Mouse (Mus musculus): ENCODE measurements around the gene Mctp2.
A peak's percentile ranks its signal among the peaks of the same experiment; 100 is the strongest.

DNA sequence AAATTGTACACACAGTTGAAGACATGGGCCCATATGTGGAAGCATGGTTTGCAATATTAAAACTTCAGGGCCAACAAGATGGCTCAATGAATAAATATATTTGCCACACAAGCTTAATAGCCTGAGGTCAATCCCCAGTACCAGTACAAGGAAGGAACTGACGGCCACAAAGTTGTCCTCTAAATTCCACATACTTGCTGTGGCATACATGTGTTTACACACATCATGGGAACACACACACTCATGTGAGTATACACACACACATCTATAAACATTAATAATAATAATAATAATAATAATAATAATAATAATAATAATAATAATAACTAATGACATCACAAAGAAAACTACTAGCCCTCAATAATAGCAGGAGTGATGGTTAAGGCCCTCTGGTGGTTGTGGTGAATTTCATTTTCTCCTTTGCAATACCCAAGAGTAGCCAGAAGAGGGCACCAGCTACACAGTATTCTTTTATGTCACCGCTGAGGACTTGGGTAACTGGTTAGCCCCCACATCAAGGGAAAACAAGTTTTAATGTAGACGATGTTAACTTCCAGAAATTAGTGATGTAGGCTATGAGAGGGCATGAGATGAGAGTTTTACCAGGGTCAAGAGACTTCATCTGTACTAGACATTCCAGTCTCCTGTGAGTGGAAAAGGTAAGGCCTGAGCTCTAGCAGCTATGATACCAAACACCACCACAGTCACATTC, 66.5 kb downstream of the Mctp2 start:
- TF ChIP-seq EP300 (optimal IDR thresholded peaks at IDR 0.05) = no peak
- peak; percentile 95 for TF ChIP-seq CTCF (IDR thresholded peaks at IDR 0.05; ENCODE audit: low read depth)
